Mouse (Mus musculus): ENCODE data around the gene Ccdc18. TPM values are rescaled to one million over a fixed set of nuclear protein-coding genes. Genes with fewer than 3 reads are reported as not detected.
"Not testable (repeated sequence)": the region's sequence is repeated elsewhere in the genome, so short reads cannot be mapped to it uniquely, and the experiment has no call there.

The Ccdc18 gene
- polyA plus RNA-seq, 1 experiment from 2014 or later = 4.9 TPM

- no peak for ATAC-seq (replicated peaks)
- H3K9me3 ChIP-seq = no peaks in the 10 kb centered on the region
- no peaks in the 10 kb centered on the region for H3K4me1 ChIP-seq
- H3K27me3 ChIP-seq = no peaks in the 10 kb centered on the region
- no peaks in the 10 kb centered on the region for H3K36me3 ChIP-seq
- H3K4me2 ChIP-seq (replicated peaks) = no peak overlapping the region
- 41% methylated on average over 1 of the region's 1 CpGs for WGBS
- no peak overlapping the region for H3K9ac ChIP-seq (replicated peaks)
- H3K27ac ChIP-seq (replicated peaks) = no peak overlapping the region
- H3K4me3 ChIP-seq = no peak overlapping the region
Observed at GRCm38 (mm10) chr5:108163695-108164094, 31.0 kb downstream of the Ccdc18 start.

- no peaks in the 10 kb centered on the region for H3K4me1 ChIP-seq
- H3K4me3 ChIP-seq = no peak overlapping the region
- H3K9ac ChIP-seq (replicated peaks) = no peak overlapping the region
- no peak overlapping the region for H3K27ac ChIP-seq (replicated peaks)
- no peak for ATAC-seq (replicated peaks)
- H3K9me3 ChIP-seq = no peaks in the 10 kb centered on the region
- H3K4me2 ChIP-seq (replicated peaks) = no peak overlapping the region
- H3K36me3 ChIP-seq = no peaks in the 10 kb centered on the region
- H3K27me3 ChIP-seq = no peaks in the 10 kb centered on the region
- WGBS = 90% methylated on average over 2 of the region's 2 CpGs
Observed at GRCm38 (mm10) chr5:108184050-108184449, 51.4 kb downstream of the Ccdc18 start.

- Histone ChIP-seq H3K27ac (replicated peaks) (no peak overlapping the region), H3K4me1 (no peaks in the 10 kb centered on the region), H3K9me3 (no peaks in the 10 kb centered on the region), H3K4me3 (no peak overlapping the region), H3K9ac (replicated peaks) (no peak overlapping the region), H3K27me3 (no peaks in the 10 kb centered on the region), H3K4me2 (replicated peaks) (no peak overlapping the region), H3K36me3 (no peaks in the 10 kb centered on the region)
- no peak for ATAC-seq (replicated peaks)
Observed at GRCm38 (mm10) chr5:108188967-108189366, 56.3 kb downstream of the Ccdc18 start.

- Histone ChIP-seq H3K4me3 (no peak overlapping the region), H3K9me3 (no peaks in the 10 kb centered on the region), H3K4me1 (no peaks in the 10 kb centered on the region), H3K27ac (replicated peaks) (no peak overlapping the region), H3K27me3 (no peaks in the 10 kb centered on the region), H3K36me3 (no peaks in the 10 kb centered on the region), H3K9ac (replicated peaks) (no peak overlapping the region), H3K4me2 (replicated peaks) (no peak overlapping the region)
- no peak for ATAC-seq (replicated peaks)
Observed at GRCm38 (mm10) chr5:108206008-108206407, 73.3 kb downstream of the Ccdc18 start.

- Histone ChIP-seq H3K4me1 (no peaks in the 10 kb centered on the region), H3K9ac (replicated peaks) (no peak overlapping the region), H3K4me2 (replicated peaks) (no peak overlapping the region), H3K9me3 (no peaks in the 10 kb centered on the region), H3K4me3 (no peak overlapping the region), H3K36me3 (no peaks in the 10 kb centered on the region), H3K27me3 (no peaks in the 10 kb centered on the region), H3K27ac (replicated peaks) (no peak overlapping the region)
- 92% methylated on average over 4 of the region's 4 CpGs for WGBS
- no peak for ATAC-seq (replicated peaks)
Observed at GRCm38 (mm10) chr5:108211512-108211911, 78.8 kb downstream of the Ccdc18 start.

- 93% methylated on average over 2 of the region's 2 CpGs for WGBS
Observed at GRCm38 (mm10) chr5:108214928-108215327, 82.3 kb downstream of the Ccdc18 start.

GRCm38 (mm10) chr5:108224077-108224476 is 91.4 kb downstream of the Ccdc18 start:
- Histone ChIP-seq H3K4me2 (replicated peaks) (no peak overlapping the region), H3K36me3 (no peaks in the 10 kb centered on the region), H3K9ac (replicated peaks) (no peak overlapping the region), H3K4me1 (no peaks in the 10 kb centered on the region), H3K27me3 (no peaks in the 10 kb centered on the region), H3K27ac (replicated peaks) (no peak overlapping the region), H3K4me3 (no peak overlapping the region), H3K9me3 (no peaks in the 10 kb centered on the region)
- ATAC-seq (replicated peaks) = no peak

More at GRCm38 (mm10) chr5:108214928-108215327, 82.3 kb downstream of the Ccdc18 start:
- H3K9ac ChIP-seq (replicated peaks) = no peak overlapping the region
- no peaks in the 10 kb centered on the region for H3K4me1 ChIP-seq
- no peak overlapping the region for H3K27ac ChIP-seq (replicated peaks)
- no peaks in the 10 kb centered on the region for H3K9me3 ChIP-seq
- no peaks in the 10 kb centered on the region for H3K27me3 ChIP-seq
- H3K4me2 ChIP-seq (replicated peaks) = no peak overlapping the region
- H3K36me3 ChIP-seq = no peaks in the 10 kb centered on the region
- ATAC-seq (replicated peaks) = no peak
- H3K4me3 ChIP-seq = no peak overlapping the region

- Histone ChIP-seq H3K4me2 (replicated peaks) (no peak overlapping the region), H3K4me3 (no peak overlapping the region), H3K36me3 (no peaks in the 10 kb centered on the region), H3K4me1 (no peaks in the 10 kb centered on the region), H3K27ac (replicated peaks) (no peak overlapping the region), H3K9ac (replicated peaks) (no peak overlapping the region), H3K9me3 (no peaks in the 10 kb centered on the region), H3K27me3 (no peaks in the 10 kb centered on the region)
- ATAC-seq (replicated peaks) = no peak
Observed at GRCm38 (mm10) chr5:108226159-108226558, 93.5 kb downstream of the Ccdc18 start.

- no peak overlapping the region for H3K4me2 ChIP-seq (replicated peaks)
- 64% methylated on average over 3 of the region's 3 CpGs for WGBS
- ATAC-seq (replicated peaks) = no peak
Observed at GRCm38 (mm10) chr5:108246314-108246765, 113.7 kb downstream of the Ccdc18 start.

GRCm38 (mm10) chr5:108250033-108250432 is 117.4 kb downstream of the Ccdc18 start:
- no peak overlapping the region for H3K4me3 ChIP-seq
- no peaks in the 10 kb centered on the region for H3K36me3 ChIP-seq
- no peak overlapping the region for H3K9ac ChIP-seq (replicated peaks)
- H3K27me3 ChIP-seq = no peaks in the 10 kb centered on the region
- WGBS = 76% methylated on average over 2 of the region's 2 CpGs
- H3K4me2 ChIP-seq (replicated peaks) = no peak overlapping the region
- H3K9me3 ChIP-seq = no peaks in the 10 kb centered on the region
- no peaks in the 10 kb centered on the region for H3K4me1 ChIP-seq
- H3K27ac ChIP-seq (replicated peaks) = no peak overlapping the region
- no peak for ATAC-seq (replicated peaks)

More at GRCm38 (mm10) chr5:108246314-108246765, 113.7 kb downstream of the Ccdc18 start:
- Histone ChIP-seq H3K27ac (replicated peaks) (no peak overlapping the region), H3K36me3 (no peaks in the 10 kb centered on the region), H3K9ac (replicated peaks) (no peak overlapping the region), H3K27me3 (no peaks in the 10 kb centered on the region), H3K4me3 (no peak overlapping the region), H3K4me1 (no peaks in the 10 kb centered on the region), H3K9me3 (no peaks in the 10 kb centered on the region)

- Histone ChIP-seq H3K9ac (replicated peaks) (no peak overlapping the region), H3K4me3 (no peak overlapping the region), H3K4me1 (no peaks in the 10 kb centered on the region), H3K36me3 (no peaks in the 10 kb centered on the region), H3K27me3 (no peaks in the 10 kb centered on the region), H3K9me3 (no peaks in the 10 kb centered on the region), H3K27ac (replicated peaks) (no peak overlapping the region), H3K4me2 (replicated peaks) (no peak overlapping the region)
- WGBS = 84% methylated on average over 5 of the region's 5 CpGs
- no peak for ATAC-seq (replicated peaks)
Observed at GRCm38 (mm10) chr5:108255259-108255658, 122.6 kb downstream of the Ccdc18 start.

GRCm38 (mm10) chr5:108262722-108263121 is 130.0 kb downstream of the Ccdc18 start:
- H3K27ac ChIP-seq (replicated peaks) = no peak overlapping the region
- no peaks in the 10 kb centered on the region for H3K36me3 ChIP-seq
- H3K4me3 ChIP-seq = no peak overlapping the region
- H3K27me3 ChIP-seq = no peaks in the 10 kb centered on the region
- H3K9me3 ChIP-seq = no peaks in the 10 kb centered on the region
- WGBS = 36% methylated on average over 4 of the region's 4 CpGs
- no peak overlapping the region for H3K4me2 ChIP-seq (replicated peaks)
- H3K9ac ChIP-seq (replicated peaks) = no peak overlapping the region
- peaks cover under 1% of the 10 kb centered on the region for H3K4me1 ChIP-seq
- no peak for ATAC-seq (replicated peaks)

- H3K4me3 ChIP-seq; H3K27me3 ChIP-seq; ATAC-seq (replicated peaks); H3K27ac ChIP-seq (replicated peaks); H3K36me3 ChIP-seq; H3K4me1 ChIP-seq; H3K9ac ChIP-seq (replicated peaks); H3K4me2 ChIP-seq (replicated peaks); H3K9me3 ChIP-seq: not testable (repeated sequence)
- 95% methylated on average over 1 of the region's 1 CpGs for WGBS
Observed at GRCm38 (mm10) chr5:108263785-108264184, 131.1 kb downstream of the Ccdc18 start.
